Mouse (Mus musculus) bone marrow macrophage, adult 2 months (primary cell): ENCODE results near the gene Gm5800.

Experiments used
- CTCF ChIP-seq: IDR thresholded peaks from 2 replicates; pipeline ENCODE4 v1.5.1; 2012; ENCODE audit warnings: low read depth, mild to moderate bottlenecking, low read length, moderate library complexity
- POLR2A ChIP-seq: IDR thresholded peaks from 2 replicates; pipeline ENCODE4 v1.6.1; 2012; ENCODE audit warnings: mild to moderate bottlenecking, low read depth, low read length, borderline replicate concordance

DNA sequence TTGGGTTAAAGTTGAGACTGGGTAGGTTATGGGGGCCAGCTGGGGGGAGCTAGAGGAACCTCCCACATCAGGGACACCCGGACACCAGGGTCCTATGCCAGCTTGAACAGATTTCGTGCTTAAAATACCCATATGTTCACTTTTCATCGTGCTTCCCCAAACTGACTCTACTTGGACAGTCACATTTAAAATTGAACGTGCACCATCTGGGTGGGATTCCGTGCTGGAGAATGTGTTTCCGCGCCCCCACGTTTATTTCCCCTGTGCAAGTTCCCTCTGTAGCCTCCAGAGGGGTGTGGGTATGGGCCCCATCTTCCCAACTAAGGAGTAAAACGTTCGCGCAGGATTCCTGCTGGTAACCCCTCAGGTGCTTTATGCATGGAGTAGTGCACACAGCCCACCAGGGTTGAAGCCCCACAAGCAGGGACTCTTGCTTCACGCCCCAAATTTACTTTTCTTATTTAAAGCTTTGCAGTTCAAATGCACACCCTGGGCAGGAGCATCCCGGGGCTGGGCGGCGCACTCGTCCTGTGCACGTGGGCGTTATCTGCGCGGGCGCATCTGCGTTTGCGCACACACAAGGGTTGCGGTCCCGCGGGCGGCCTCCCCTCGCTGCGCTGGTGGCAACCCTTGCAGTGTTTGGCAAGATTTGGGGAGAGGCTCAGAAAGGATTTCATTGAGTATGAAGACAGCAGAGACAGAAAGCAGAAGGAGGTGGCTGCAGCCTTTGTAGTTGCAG is 21.6 kb upstream of the Gm5800 start:
- TF ChIP-seq POLR2A: no peak
- TF ChIP-seq CTCF: no peak
